ENCODE assay signal across 9 mouse cellular contexts in genomic region chr6:146776610-146777389, GRCm38 (mm10). TPM values are rescaled to one million over a fixed set of nuclear protein-coding genes. Genes with fewer than 3 reads are reported as not detected.
A peak's percentile ranks its signal among the peaks of the same experiment; 100 is the strongest.
DNase-seq lines count a peak whose midpoint lies in the region; ATAC-seq and TF ChIP-seq lines count a peak whose summit lies in the region.
"Had no signal": no experiment of that assay in that cellular context is flagged by ENCODE, and none has a peak within 500 bp of the region (broad histone marks: within the 10 kb centered on the region; RNA-seq: fewer than 3 reads in every experiment).

No protein-coding gene starts in this region.

- DNase-seq in urinary bladder, postnatal 14 days (ENCODE audit: low spot score), result peak; percentile 44
- DNase-seq in urinary bladder, postnatal 4 days (ENCODE audit: low spot score in 2 of 2), result no peak
- peak; percentile 55 for DNase-seq in lung, embryonic 14.5 days
- peak; percentile 55 for DNase-seq in stomach, postnatal 0 days (ENCODE audit: low spot score)
- DNase-seq in layer of hippocampus, postnatal 14 days (ENCODE audit: low spot score in 2 of 2), result no peak
- no peak for DNase-seq in kidney, postnatal 36 days

- no peak overlapping the region for H3K4me3 ChIP-seq in heart, embryonic 14.5 days (ENCODE audit: control insufficient read depth in 1 of 2, insufficient read depth in 1 of 2, low read depth in 1 of 2, low read length in 2 of 2)
- H3K4me3 ChIP-seq in lung, embryonic 14.5 days (ENCODE audit: low read depth, low read length), result no peak overlapping the region
- H3K4me3 ChIP-seq in stomach, postnatal 0 days (ENCODE audit: low read depth, low read length), result no peak overlapping the region

- H3K9ac ChIP-seq in heart, embryonic 14.5 days (ENCODE audit: low read length), result no peak overlapping the region
- no peak overlapping the region for H3K9ac ChIP-seq in lung, embryonic 14.5 days
- no peak overlapping the region for H3K9ac ChIP-seq in stomach, postnatal 0 days (ENCODE audit: low read length)

- peaks cover 60% of the 10 kb centered on the region for H3K36me3 ChIP-seq in heart, embryonic 14.5 days (ENCODE audit: control insufficient read depth, insufficient read depth, low read length)
- peaks cover 11% of the 10 kb centered on the region; the same call in 1 of the 2 replicates for H3K36me3 ChIP-seq in lung, embryonic 14.5 days (ENCODE audit: insufficient read depth)
- peaks cover 5% of the 10 kb centered on the region; the same call in 1 of the 2 replicates for H3K36me3 ChIP-seq in stomach, postnatal 0 days (ENCODE audit: control insufficient read depth, insufficient read depth, low read length)

- no peaks in the 10 kb centered on the region for H3K27me3 ChIP-seq in heart, embryonic 14.5 days (ENCODE audit: control insufficient read depth, insufficient read depth, low read length)
- no peaks in the 10 kb centered on the region for H3K27me3 ChIP-seq in lung, embryonic 14.5 days (ENCODE audit: insufficient read depth, low read length)
- H3K27me3 ChIP-seq in stomach, postnatal 0 days (ENCODE audit: control insufficient read depth, insufficient read depth, low read length), result no peaks in the 10 kb centered on the region

- no peak overlapping the region for H3K4me2 ChIP-seq in heart, embryonic 14.5 days (ENCODE audit: low read length)
- no peak overlapping the region for H3K4me2 ChIP-seq in lung, embryonic 14.5 days
- no peak overlapping the region for H3K4me2 ChIP-seq in stomach, postnatal 0 days (replicated peaks; ENCODE audit: low read depth)

- TF ChIP-seq EP300 in stomach, postnatal 0 days (optimal IDR thresholded peaks at IDR 0.05), result no peak

- peaks cover 7 to 10% of the 10 kb centered on the region in 2 experiments for H3K4me1 ChIP-seq in heart, embryonic 14.5 days (ENCODE audit: control insufficient read depth in 2 of 2, insufficient read depth in 2 of 2, low read length in 2 of 2)
- no peaks in the 10 kb centered on the region for H3K4me1 ChIP-seq in lung, embryonic 14.5 days (ENCODE audit: insufficient read depth)
- H3K4me1 ChIP-seq in stomach, postnatal 0 days (replicated peaks; ENCODE audit: control insufficient read depth, insufficient read depth), result no peaks in the 10 kb centered on the region

- no peak for TF ChIP-seq CTCF in lung, embryonic 14.5 days (IDR thresholded peaks at IDR 0.05; ENCODE audit: low read depth)
- TF ChIP-seq CTCF in stomach, postnatal 0 days (IDR thresholded peaks at IDR 0.05; ENCODE audit: low read depth), result no peak

- no peak overlapping the region; a peak in 1 of 4 replicates for H3K27ac ChIP-seq in heart, embryonic 14.5 days (replicated peaks in 1 of 2; ENCODE audit: control insufficient read depth in 1 of 2, insufficient read depth in 1 of 2, low read depth in 2 of 2, low read length in 2 of 2)
- H3K27ac ChIP-seq in lung, embryonic 14.5 days (ENCODE audit: low read depth), result no peak overlapping the region
- no peak overlapping the region for H3K27ac ChIP-seq in stomach, postnatal 0 days (replicated peaks)

- 0 out of 2 replicates have a peak, but pooled peaks have one; percentile 35 for ATAC-seq in heart, embryonic 14.5 days (ENCODE audit: insufficient number of reproducible peaks, insufficient read depth, low FRiP score, low read depth)
- ATAC-seq in lung, embryonic 14.5 days (ENCODE audit: insufficient read depth), result peak; percentile 89
- ATAC-seq in stomach, postnatal 0 days (ENCODE audit: low FRiP score, low TSS enrichment), result peak; percentile 96
- ATAC-seq in inflammation-experienced regulatory T-cells, adult 6 months, result no peak
- ATAC-seq: midbrain, embryonic 16.5 days had no signal

- no peaks in the 10 kb centered on the region for H3K9me3 ChIP-seq in heart, embryonic 14.5 days (ENCODE audit: control insufficient read depth, low read length)
- no peaks in the 10 kb centered on the region for H3K9me3 ChIP-seq in lung, embryonic 14.5 days (ENCODE audit: low read depth, low read length)
- no peaks in the 10 kb centered on the region for H3K9me3 ChIP-seq in stomach, postnatal 0 days (ENCODE audit: control insufficient read depth, low read length)

- whole genome bisulfite sequencing in heart, embryonic 14.5 days, result 8% methylated on average over 2 of the region's 2 CpGs
- WGBS in lung, embryonic 14.5 days, result 30% methylated on average over 2 of the region's 2 CpGs
- WGBS in stomach, postnatal 0 days, result 26% methylated on average over 2 of the region's 2 CpGs

RNA-seq across cellular contexts. Expression of gene Arntl2, which starts 19.1 kb away (rescaled TPM):
- polyA plus RNA-seq in heart, embryonic 14.5 days (2014; fragmentation: Nextera tagmentation; extraction: Ambion mirVana), result 2.1 and 3.7 TPM in 2 replicates
- polyA plus RNA-seq in lung, embryonic 14.5 days (2014; fragmentation: Nextera tagmentation; extraction: Ambion mirVana), result 5.9 and 6.2 TPM in 2 replicates
- 3.8 and 4.7 TPM in 2 replicates for polyA plus RNA-seq in stomach, postnatal 0 days (2015; fragmentation: Nextera tagmentation; extraction: Ambion mirVana)
- 1 to 10 TPM; 4.0 to 8.0 (median 7.9) TPM for polyA plus RNA-seq in inflammation-experienced regulatory T-cells, adult 6 months (2017; shearing (Covaris generic))
- 1 to 10 TPM; 8.2 to 9.6 TPM for total RNA-seq in layer of hippocampus, postnatal 14 days (2021)

RNA-seq across cellular contexts. Expression of gene Stk38l, which starts 52.0 kb away (rescaled TPM):
- polyA plus RNA-seq in heart, embryonic 14.5 days (2014; fragmentation: Nextera tagmentation; extraction: Ambion mirVana), result 43.1 and 43.2 TPM in 2 replicates
- 15.6 and 16.2 TPM in 2 replicates for polyA plus RNA-seq in lung, embryonic 14.5 days (2014; fragmentation: Nextera tagmentation; extraction: Ambion mirVana)
- 16.9 and 17.3 TPM in 2 replicates for polyA plus RNA-seq in stomach, postnatal 0 days (2015; fragmentation: Nextera tagmentation; extraction: Ambion mirVana)
- 10 to 100 TPM; 10.7 to 32.2 (median 22.0) TPM for polyA plus RNA-seq in inflammation-experienced regulatory T-cells, adult 6 months (2017; shearing (Covaris generic))
- 10 to 100 TPM; 19.2 to 19.6 TPM for total RNA-seq in layer of hippocampus, postnatal 14 days (2021)

Comparison
In these comparisons a context has a peak if more than half of its experiments do, and no peak if none do; other contexts are left out.
1. DNase-seq: peak in urinary bladder, postnatal 14 days (single experiment), lung, embryonic 14.5 days (single experiment) and stomach, postnatal 0 days (single experiment); none in urinary bladder, postnatal 4 days (0 of 2), layer of hippocampus, postnatal 14 days (0 of 2) and kidney, postnatal 36 days (0 of 2).